Mouse (Mus musculus) ES-E14 (cell line): Measurements from ENCODE around the gene Ropn1.

ENCODE experiments used
- HCFC1 ChIP-seq: IDR thresholded peaks from 2 replicates; pipeline ENCODE4 v1.6.1; 2012; ENCODE audit warnings: low read length, inconsistent platforms, borderline replicate concordance; ENCODE audit not compliant: insufficient read depth
- ZC3H11A ChIP-seq: IDR thresholded peaks from 2 replicates; pipeline ENCODE4 v1.6.1; 2012; ENCODE audit warnings: low read depth, mild to moderate bottlenecking, inconsistent platforms, low read length, borderline replicate concordance

- TF ChIP-seq ZC3H11A (no peak), HCFC1 (no peak)
These were observed 51.1 kb downstream of the Ropn1 start for GRCm38 (mm10) chr16:34700828-34701216.
